Mouse (Mus musculus) embryonic facial prominence, embryonic 10.5 days (tissue): ENCODE measurements at regions not wholly inside any gene's neighbourhood (a gene's known extent, or its start where the extent isn't known, plus 50 kb on each side); places are given as distances from the start of the nearest gene placed in this dataset.

ENCODE experiments used
- DNase-seq: peaks from one replicate; pipeline ENCODE4 v3.0.0-alpha.2; 2017; ENCODE audit warnings: low spot score
- H3K27ac ChIP-seq: fragments of 300-500 bp; sonication (generic); replicated peaks from 2 replicates; pipeline ENCODE4 v1.5.1; 2016; ENCODE audit warnings: mild to moderate bottlenecking
- H3K27me3 ChIP-seq: fragments of 300-500 bp; sonication (generic); replicated peaks from 2 replicates; pipeline ENCODE4 v1.6.1; 2016; ENCODE audit warnings: low read depth, mild to moderate bottlenecking; ENCODE audit not compliant: poor library complexity, severe bottlenecking
- H3K36me3 ChIP-seq: fragments of 300-500 bp; sonication (generic); replicated peaks from 2 replicates; pipeline ENCODE4 v1.6.1; 2016; ENCODE audit warnings: mild to moderate bottlenecking, moderate library complexity
- H3K4me1 ChIP-seq: fragments of 300-500 bp; sonication (generic); 2 replicates; pipeline ENCODE4 v1.6.1; 2016
- H3K4me3 ChIP-seq: fragments of 300-500 bp; sonication (generic); 2 replicates; pipeline ENCODE4 v1.5.1; 2016; ENCODE audit warnings: mild to moderate bottlenecking, moderate library complexity
- H3K9me3 ChIP-seq: fragments of 300-500 bp; sonication (generic); 2 replicates; pipeline ENCODE4 v1.6.1; 2016; ENCODE audit warnings: mild to moderate bottlenecking
- WGBS: fragments of 180-500 bp; shearing (Covaris S2); methylation state at CpG from one replicate; pipeline ENCODE4 v1.1.7; 2016; 5-methylcytosine and 5-hydroxymethylcytosine counted together

DNA sequence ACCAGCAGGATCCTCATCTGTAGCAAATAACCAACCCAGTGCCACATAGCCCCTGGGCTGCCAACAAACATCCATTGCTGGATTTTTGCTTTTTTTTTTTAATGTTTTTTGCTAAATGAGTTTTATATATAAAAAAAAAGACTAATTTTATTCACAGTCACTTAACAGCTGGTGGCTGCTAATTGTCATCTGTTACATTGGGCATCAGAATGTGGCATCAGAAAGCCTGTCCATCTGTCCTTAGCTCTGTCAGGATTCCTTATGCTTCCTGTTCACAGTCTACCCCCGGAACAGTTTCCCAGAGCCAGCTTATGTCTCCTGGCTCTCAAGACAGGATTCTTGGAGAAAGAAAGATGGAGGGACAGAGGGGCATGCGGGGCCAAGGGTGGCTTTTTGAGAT lies 132.1 kb downstream of the Gm19935 start:
- Histone ChIP-seq H3K36me3 (no peaks in the 10 kb centered on the region), H3K27ac (no peak overlapping the region), H3K4me3 (no peak overlapping the region), H3K9me3 (no peaks in the 10 kb centered on the region), H3K4me1 (no peaks in the 10 kb centered on the region), H3K27me3 (no peaks in the 10 kb centered on the region)
- WGBS, result 92% methylated on average over 2 of the region's 2 CpGs
- no peak for DNase-seq

DNA sequence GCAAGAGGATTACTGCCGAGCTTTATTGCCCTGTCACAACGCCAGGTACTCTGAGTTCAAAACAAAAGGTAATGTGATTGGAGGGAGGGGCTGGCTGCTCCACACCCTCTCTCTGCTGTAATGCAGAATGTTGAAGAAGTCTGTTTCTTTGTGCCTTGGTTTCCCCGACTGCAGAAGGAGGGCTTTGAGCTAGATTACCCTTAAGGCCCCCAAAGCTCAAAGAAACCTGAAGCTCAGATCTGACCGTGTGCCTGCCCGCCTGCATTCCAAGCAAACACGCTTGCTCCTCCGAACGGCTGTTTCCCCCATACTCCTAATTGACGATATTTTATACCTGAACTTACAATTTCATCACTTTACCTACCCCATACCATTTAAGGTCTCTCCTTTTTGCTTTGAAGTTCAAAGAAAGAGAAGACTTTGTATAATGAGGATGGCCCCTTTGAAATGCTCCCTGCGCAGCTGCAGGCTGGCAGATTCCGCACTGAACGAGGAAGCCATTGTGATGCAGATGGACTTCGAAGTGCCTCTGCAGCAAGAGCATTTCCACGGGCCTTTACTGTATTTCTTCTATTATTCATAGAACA lies 146.6 kb downstream of the Gm19935 start:
- Histone ChIP-seq H3K36me3 (no peaks in the 10 kb centered on the region), H3K9me3 (no peaks in the 10 kb centered on the region), H3K27ac (peak overlapping the region; percentile 79), H3K4me1 (peaks cover 11% of the 10 kb centered on the region), H3K27me3 (peaks cover 21% of the 10 kb centered on the region; the same call in 1 of the 2 replicates), H3K4me3 (peak overlapping the region; percentile 52)
- WGBS, result 3% methylated on average over 14 of the region's 14 CpGs
- peak; percentile 43 for DNase-seq

DNA sequence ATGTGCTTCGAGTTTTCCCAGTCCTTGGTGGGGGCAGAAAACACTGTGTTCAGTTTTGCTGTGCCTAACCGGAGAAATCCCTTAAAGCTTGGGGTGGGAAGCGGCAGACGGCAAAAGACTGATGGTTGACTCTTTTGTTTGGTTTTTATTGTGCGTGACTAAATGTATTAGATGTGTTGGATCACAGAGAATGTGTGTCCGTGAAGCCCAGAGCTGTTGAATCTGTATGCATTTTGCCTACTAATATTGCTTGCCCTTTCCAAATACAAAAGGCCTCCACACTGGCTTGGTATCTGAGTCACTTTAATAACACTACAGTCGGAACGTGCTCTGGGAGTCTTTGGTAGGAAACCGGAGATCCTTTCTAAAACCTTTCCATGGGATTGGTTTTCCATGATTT lies 147.8 kb downstream of the Gm19935 start:
- DNase-seq, result no peak
- H3K27me3 ChIP-seq, result peaks cover 21% of the 10 kb centered on the region; the same call in 1 of the 2 replicates
- peaks cover 11% of the 10 kb centered on the region for H3K4me1 ChIP-seq
- no peaks in the 10 kb centered on the region for H3K9me3 ChIP-seq
- WGBS, result 59% methylated on average over 9 of the region's 9 CpGs
- H3K27ac ChIP-seq, result no peak overlapping the region
- no peak overlapping the region for H3K4me3 ChIP-seq
- H3K36me3 ChIP-seq, result no peaks in the 10 kb centered on the region

- Histone ChIP-seq H3K4me3 (no peak overlapping the region), H3K27me3 (no peaks in the 10 kb centered on the region), H3K4me1 (peaks cover 8% of the 10 kb centered on the region), H3K9me3 (peaks cover 10% of the 10 kb centered on the region), H3K36me3 (no peaks in the 10 kb centered on the region), H3K27ac (no peak overlapping the region)
- peak; percentile 16 for DNase-seq
- WGBS, result 15% methylated on average over 3 of the region's 3 CpGs
Measured at GRCm38 (mm10) chr8:90659066-90659465, 158.1 kb downstream of the Gm19935 start.

DNA sequence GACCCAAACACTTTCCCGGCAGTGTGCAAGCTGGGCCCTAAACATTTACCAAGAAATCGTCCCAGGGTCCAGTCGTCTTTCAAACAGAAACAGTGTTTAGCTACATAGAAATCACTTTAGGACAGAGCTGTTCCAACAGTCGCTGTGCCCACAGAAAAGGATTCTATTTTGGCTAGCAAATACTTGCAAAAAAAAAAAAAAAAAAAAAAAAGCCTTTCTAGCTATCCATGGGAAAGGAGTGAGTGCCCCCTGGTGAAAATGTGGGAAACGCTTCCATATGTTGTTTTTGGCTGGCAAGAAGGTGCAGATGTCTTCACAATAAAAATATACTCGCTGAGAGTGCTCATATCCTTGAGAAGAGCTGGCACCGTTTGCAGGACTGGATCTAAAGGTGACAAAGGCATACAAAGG lies 159.5 kb downstream of the Gm19935 start:
- Histone ChIP-seq H3K9me3 (peaks cover 10% of the 10 kb centered on the region), H3K27me3 (no peaks in the 10 kb centered on the region), H3K27ac (no peak overlapping the region), H3K4me1 (peaks cover 8% of the 10 kb centered on the region), H3K36me3 (no peaks in the 10 kb centered on the region), H3K4me3 (no peak overlapping the region)
- peak; percentile 52 for DNase-seq
- WGBS, result 39% methylated on average over 7 of the region's 7 CpGs

GRCm38 (mm10) chr8:90657116-90657515 lies 160.1 kb downstream of the Gm19935 start:
- Histone ChIP-seq H3K9me3 (peaks cover 5% of the 10 kb centered on the region), H3K4me1 (peaks cover 8% of the 10 kb centered on the region), H3K36me3 (no peaks in the 10 kb centered on the region), H3K27me3 (no peaks in the 10 kb centered on the region), H3K4me3 (no peak overlapping the region), H3K27ac (no peak overlapping the region)
- 78% methylated on average over 5 of the region's 5 CpGs for WGBS
- no peak for DNase-seq

GRCm38 (mm10) chr8:90656436-90657090 lies 160.6 kb downstream of the Gm19935 start:
- no peaks in the 10 kb centered on the region for H3K9me3 ChIP-seq
- no peaks in the 10 kb centered on the region for H3K27me3 ChIP-seq
- WGBS, result 83% methylated on average over 5 of the region's 5 CpGs
- H3K4me1 ChIP-seq, result peaks cover 8% of the 10 kb centered on the region
- no peaks in the 10 kb centered on the region for H3K36me3 ChIP-seq
- no peak overlapping the region for H3K27ac ChIP-seq
- no peak for DNase-seq
- no peak overlapping the region for H3K4me3 ChIP-seq

DNA sequence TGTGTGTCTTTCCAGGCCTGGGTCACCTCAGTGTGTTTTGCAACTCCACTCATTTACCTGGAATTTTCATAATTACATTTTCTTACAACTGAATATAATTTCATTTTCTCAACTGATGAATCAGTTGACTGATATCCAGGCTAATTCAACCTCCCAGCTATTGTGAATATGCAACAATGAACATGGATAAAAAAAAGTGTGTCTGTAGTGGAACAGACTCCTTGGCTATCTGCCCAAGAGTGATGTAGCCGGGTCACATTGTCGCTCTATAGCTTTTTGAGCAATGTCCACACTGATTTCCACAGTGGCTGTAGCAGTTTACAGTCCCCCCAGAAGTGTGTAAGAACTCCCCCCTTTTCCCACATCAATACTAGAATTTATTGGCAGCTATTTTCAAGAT lies 162.4 kb downstream of the Gm19935 start:
- H3K9me3 ChIP-seq, result no peaks in the 10 kb centered on the region
- 97% methylated on average over 2 of the region's 2 CpGs for WGBS
- H3K36me3 ChIP-seq, result no peaks in the 10 kb centered on the region
- DNase-seq, result no peak
- no peaks in the 10 kb centered on the region for H3K27me3 ChIP-seq
- H3K27ac ChIP-seq, result no peak overlapping the region
- H3K4me1 ChIP-seq, result peaks cover 8% of the 10 kb centered on the region
- no peak overlapping the region for H3K4me3 ChIP-seq

GRCm38 (mm10) chr8:90642392-90642791 lies 174.8 kb downstream of the Gm19935 start:
- H3K27me3 ChIP-seq, result no peaks in the 10 kb centered on the region
- H3K36me3 ChIP-seq, result no peaks in the 10 kb centered on the region
- 0 out of 2 replicates have a peak, but pooled peaks cover 4% of the 10 kb centered on the region for H3K4me1 ChIP-seq
- no peaks in the 10 kb centered on the region for H3K9me3 ChIP-seq
- no peak for DNase-seq
- no peak overlapping the region for H3K27ac ChIP-seq
- 71% methylated on average over 6 of the region's 6 CpGs for WGBS
- H3K4me3 ChIP-seq, result no peak overlapping the region

- Histone ChIP-seq H3K27me3 (no peaks in the 10 kb centered on the region), H3K9me3 (no peaks in the 10 kb centered on the region), H3K36me3 (no peaks in the 10 kb centered on the region), H3K4me1 (peaks cover 11% of the 10 kb centered on the region), H3K27ac (no peak overlapping the region), H3K4me3 (no peak overlapping the region)
- no peak for DNase-seq
- WGBS, result 86% methylated on average over 7 of the region's 7 CpGs
Measured at GRCm38 (mm10) chr8:90636770-90637169, 180.4 kb downstream of the Gm19935 start.

DNA sequence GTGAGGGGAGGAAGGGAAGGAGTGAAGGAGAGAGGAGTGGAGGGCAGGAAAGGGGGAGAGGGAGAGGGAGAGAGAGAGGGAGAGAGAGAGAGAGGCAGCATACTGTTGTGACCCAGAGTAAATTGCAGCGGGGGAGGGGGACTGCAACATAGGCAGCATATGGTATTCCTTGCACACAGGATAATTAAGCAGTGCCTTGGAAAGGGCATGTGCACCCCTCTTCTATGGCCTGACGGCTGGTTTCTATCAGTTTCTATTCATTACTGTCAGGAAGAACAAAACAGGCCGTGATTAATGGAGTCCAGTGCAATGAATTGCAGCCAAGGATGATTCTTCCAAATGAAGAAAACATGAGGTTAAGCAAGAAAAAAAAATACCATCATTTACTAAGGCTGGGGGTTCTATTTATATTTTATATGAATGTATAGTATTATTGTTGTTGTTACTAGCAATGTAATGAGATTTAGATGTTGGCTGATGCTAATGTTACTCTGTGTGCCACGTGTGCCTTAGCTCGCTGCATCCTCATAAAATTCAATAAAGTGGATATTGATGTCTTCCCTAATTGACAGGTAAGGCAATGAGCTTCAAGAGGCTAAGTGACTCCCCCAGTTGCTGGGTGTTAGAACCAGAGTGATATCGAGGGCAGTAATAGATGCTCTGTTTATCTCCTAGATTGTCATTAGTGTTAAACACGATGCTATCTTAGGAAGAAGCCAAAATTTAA lies 181.3 kb downstream of the Gm19935 start:
- no peak overlapping the region; the same call in none of the 2 replicates for H3K27ac ChIP-seq
- no peak overlapping the region for H3K4me3 ChIP-seq
- no peaks in the 10 kb centered on the region for H3K36me3 ChIP-seq
- H3K9me3 ChIP-seq, result no peaks in the 10 kb centered on the region
- peak; percentile 68 for DNase-seq
- peaks cover 11% of the 10 kb centered on the region for H3K4me1 ChIP-seq
- no peaks in the 10 kb centered on the region for H3K27me3 ChIP-seq
- 68% methylated on average over 7 of the region's 7 CpGs for WGBS

DNA sequence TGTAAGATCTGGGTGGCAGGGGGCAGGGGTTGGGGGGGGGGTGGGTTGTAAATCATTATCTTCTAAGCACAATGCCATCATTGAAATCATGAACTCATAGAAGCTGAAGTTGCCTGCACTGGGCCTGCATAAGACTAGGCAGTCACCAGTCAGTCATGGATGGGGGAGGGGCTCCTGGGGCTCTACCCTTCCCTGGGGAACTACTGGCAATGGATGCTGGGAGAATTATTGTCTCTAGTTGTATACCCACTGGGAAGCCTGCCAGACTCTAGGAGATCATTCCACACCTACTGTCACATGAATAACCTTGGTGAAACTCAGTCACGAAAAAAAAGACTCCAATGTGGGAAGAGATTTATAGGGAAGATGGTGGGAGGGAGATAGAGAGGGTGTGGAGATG lies 186.4 kb downstream of the Gm19935 start:
- WGBS, result 90% methylated on average over 1 of the region's 1 CpGs
- Histone ChIP-seq H3K27ac (no peak overlapping the region), H3K4me3 (no peak overlapping the region), H3K36me3 (no peaks in the 10 kb centered on the region), H3K4me1 (peaks cover 5% of the 10 kb centered on the region), H3K27me3 (no peaks in the 10 kb centered on the region), H3K9me3 (no peaks in the 10 kb centered on the region)
- DNase-seq, result no peak

DNA sequence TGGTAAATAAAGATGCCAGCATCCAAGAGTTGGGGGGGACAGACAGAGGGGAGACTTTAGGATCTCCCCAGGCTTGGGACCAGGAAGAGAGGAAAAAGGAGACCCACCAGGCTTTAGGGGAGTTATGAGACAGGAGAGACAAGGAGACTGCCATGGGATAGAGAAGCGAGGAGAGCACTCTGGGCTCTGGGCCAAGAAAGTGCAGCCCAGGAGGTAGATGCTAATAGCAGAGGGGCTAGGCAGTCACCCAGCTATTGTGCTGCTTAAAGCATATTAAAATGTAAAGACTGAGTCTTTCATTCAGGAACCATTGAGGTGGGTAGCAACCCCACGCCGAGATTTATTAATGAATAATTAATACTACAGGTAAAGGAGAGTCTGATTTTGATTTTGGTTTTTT lies 208.8 kb downstream of the Gm19935 start:
- DNase-seq, result no peak

More for the DNA sequence above, 208.8 kb downstream of the Gm19935 start:
- no peaks in the 10 kb centered on the region for H3K4me1 ChIP-seq
- H3K9me3 ChIP-seq, result no peaks in the 10 kb centered on the region
- no peak overlapping the region for H3K4me3 ChIP-seq
- WGBS, result 80% methylated on average over 3 of the region's 3 CpGs
- H3K27ac ChIP-seq, result no peak overlapping the region
- no peaks in the 10 kb centered on the region for H3K36me3 ChIP-seq
- H3K27me3 ChIP-seq, result no peaks in the 10 kb centered on the region
